Comparison of ENCODE assay signal across 15 mouse cellular contexts in genomic region chr15:85388696-85389095, GRCm38 (mm10). TPM values are rescaled to one million over a fixed set of nuclear protein-coding genes. Genes with fewer than 3 reads are reported as not detected.
DNase-seq lines count a peak whose midpoint lies in the region; ATAC-seq and TF ChIP-seq lines count a peak whose summit lies in the region.
"Had no signal": no experiment of that assay in that cellular context is flagged by ENCODE, and none has a peak within 500 bp of the region (broad histone marks: within the 10 kb centered on the region; RNA-seq: fewer than 3 reads in every experiment).

No protein-coding gene starts in this region.

- H3K9me3 ChIP-seq in kidney, postnatal 0 days (replicated peaks; ENCODE audit: low read length): no peaks in the 10 kb centered on the region
- H3K9me3 ChIP-seq: heart, embryonic 15.5 days; liver, embryonic 13.5 days; megakaryocyte, embryonic 14.5 days had no signal

- DNase-seq in cerebellum, postnatal 10 days: peak; percentile 26 to 50
- DNase-seq in cerebellum, adult 11 months: no peak
- DNase-seq in kidney, postnatal 0 days (ENCODE audit: low spot score): peak; percentile 29
- DNase-seq in kidney, adult 9 months: no peak
- DNase-seq in thymus, postnatal 0 days (ENCODE audit: low spot score): peak; percentile 36
- DNase-seq in thymus, adult 18-20 months: no peak
- DNase-seq in left cerebral cortex, postnatal 25 days (ENCODE audit: low spot score in 2 of 2): no peak
- DNase-seq: gastrocnemius, postnatal 14 days; kidney, adult 18-20 months; layer of hippocampus, postnatal 36 days; liver, embryonic 13.5 days; right cerebral cortex, adult 18-20 months had no signal

- intact Hi-C loops in left cerebral cortex, postnatal 25 days (cut with DNase I): loop anchor here (5.0 kb wide), 1 partner anchor 194 kb away; the partner anchor contains the start of gene Wnt7b

- no peak overlapping the region for H3K4me3 ChIP-seq in kidney, postnatal 0 days (replicated peaks; ENCODE audit: low read depth, low read length)
- H3K4me3 ChIP-seq: heart, embryonic 15.5 days; liver, embryonic 13.5 days; megakaryocyte, embryonic 14.5 days had no signal

- TF ChIP-seq CTCF in kidney, postnatal 0 days (IDR thresholded peaks at IDR 0.05; ENCODE audit: low read depth): peak; percentile 62

- ATAC-seq in kidney, postnatal 0 days (replicated peaks; ENCODE audit: low FRiP score, low read depth): no peak
- ATAC-seq in megakaryocyte progenitor cell, adult 5-6 weeks (replicated peaks; ENCODE audit: poor library complexity): no peak

- no peaks in the 10 kb centered on the region for H3K27me3 ChIP-seq in kidney, postnatal 0 days (ENCODE audit: insufficient read depth, low read length)
- H3K27me3 ChIP-seq: heart, embryonic 15.5 days; liver, embryonic 13.5 days; megakaryocyte, embryonic 14.5 days had no signal

- no peak overlapping the region for H3K9ac ChIP-seq in kidney, postnatal 0 days (ENCODE audit: low read depth, low read length)
- H3K9ac ChIP-seq: heart, embryonic 15.5 days; liver, embryonic 13.5 days had no signal

- H3K4me2 ChIP-seq in kidney, postnatal 0 days (ENCODE audit: low read length): no peak overlapping the region
- H3K4me2 ChIP-seq: heart, embryonic 15.5 days; liver, embryonic 13.5 days had no signal

- H3K36me3 ChIP-seq in kidney, postnatal 0 days (ENCODE audit: insufficient read depth, low read length): peaks cover 22% of the 10 kb centered on the region; the same call in 1 of the 2 replicates

- H3K4me1 ChIP-seq in kidney, postnatal 0 days (replicated peaks; ENCODE audit: insufficient read depth, low read length): no peaks in the 10 kb centered on the region
- H3K4me1 ChIP-seq: heart, embryonic 15.5 days; liver, embryonic 13.5 days had no signal

- 81% methylated on average over 3 of the region's 3 CpGs for WGBS in kidney, postnatal 0 days

- H3K27ac ChIP-seq in kidney, postnatal 0 days: no peak overlapping the region
- H3K27ac ChIP-seq: heart, embryonic 15.5 days; liver, embryonic 13.5 days had no signal

RNA-seq across cellular contexts. Expression of gene Atxn10, which starts 52.7 kb away (rescaled TPM):
- 215 and 237 TPM in 2 replicates for polyA plus RNA-seq in kidney, postnatal 0 days (2015; fragmentation: Nextera tagmentation; extraction: Ambion mirVana)
- polyA plus RNA-seq in thymus, postnatal 0 days (2015; fragmentation: Nextera tagmentation; extraction: Ambion mirVana): 220 and 226 TPM in 2 replicates
- total RNA-seq in megakaryocyte progenitor cell, adult 5-6 weeks (2015): 148 and 163 TPM in 2 replicates
- 73.1 and 89.4 TPM in 2 replicates for total RNA-seq in megakaryocyte progenitor cell, adult 5-6 weeks (2017)
- total RNA-seq in left cerebral cortex, postnatal 25 days (2021): 100 to 1,000 TPM; 267 to 268 TPM

Comparison
In these comparisons a context has a peak if more than half of its experiments do, and no peak if none do; other contexts are left out.
1. DNase-seq: peak in cerebellum, postnatal 10 days (2 of 2), kidney, postnatal 0 days (single experiment) and thymus, postnatal 0 days (single experiment); none in cerebellum, adult 11 months (single experiment), kidney, adult 9 months (single experiment), thymus, adult 18-20 months (0 of 2) and left cerebral cortex, postnatal 25 days (0 of 2).